Mouse (Mus musculus): ENCODE measurements around the gene Sirt4.

DNA sequence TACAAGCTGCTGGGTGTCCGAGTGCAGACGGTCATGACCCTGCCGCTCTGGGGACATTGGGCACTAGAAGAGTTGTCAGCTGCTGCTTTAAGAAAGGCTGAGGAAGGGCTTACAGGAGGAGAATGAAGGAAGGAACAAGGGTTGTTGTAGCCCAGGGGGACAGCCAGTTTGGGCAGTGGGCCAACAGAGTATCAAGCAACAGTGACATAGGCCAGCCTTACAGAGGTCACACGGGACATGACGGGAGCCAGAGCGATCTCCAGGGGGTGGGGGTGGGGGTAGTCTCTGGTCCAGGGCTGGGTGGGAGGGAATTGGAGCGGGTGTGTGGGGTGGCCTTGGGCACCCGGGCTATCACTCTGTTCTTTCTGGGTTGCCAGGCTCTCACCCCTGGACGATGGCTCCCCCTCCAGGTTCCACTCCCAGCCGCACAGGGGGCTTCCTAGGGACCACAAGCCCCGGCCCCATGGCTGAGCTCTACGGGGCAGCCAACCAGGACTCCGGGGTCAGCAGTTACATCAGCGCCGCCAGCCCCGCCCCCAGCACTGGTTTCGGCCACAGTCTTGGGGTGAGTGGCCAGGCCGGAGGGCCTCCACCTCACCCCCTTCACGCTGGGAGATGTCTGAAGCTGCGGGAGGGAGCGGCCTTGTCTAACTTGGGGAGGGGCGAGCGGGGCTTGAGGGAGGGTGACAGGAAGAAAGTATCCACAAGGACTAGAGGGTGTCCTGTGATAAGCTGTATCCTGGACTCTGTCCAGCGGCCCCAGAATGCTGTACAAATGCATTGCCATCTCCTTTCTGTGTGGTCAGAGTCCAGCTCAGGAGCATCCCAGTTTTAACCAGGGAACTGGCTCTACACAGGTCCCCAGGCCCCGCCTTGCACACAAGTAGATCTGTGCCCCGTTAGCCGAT lies 33.9 kb downstream of the Sirt4 start:
- no peak for TF ChIP-seq CTCF (IDR thresholded peaks at IDR 0.05; ENCODE audit: low read depth, low read length)
- no peak for TF ChIP-seq GATA2 (IDR thresholded peaks at IDR 0.05; ENCODE audit: borderline replicate concordance, low read depth, low read length)
- TF ChIP-seq GATA1 (IDR thresholded peaks at IDR 0.05; ENCODE audit: borderline replicate concordance, low read length), result no peak
- no peak for TF ChIP-seq TAL1 (conservative IDR thresholded peaks at IDR 0.05; ENCODE audit: low read depth, low read length)

All from G1E (cell line).